Comparison of ENCODE assay signal across 8 mouse cellular contexts in genomic region chr9:44454132-44454890, GRCm38 (mm10). TPM values are rescaled to one million over a fixed set of nuclear protein-coding genes. Genes with fewer than 3 reads are reported as not detected.
A peak's percentile ranks its signal among the peaks of the same experiment; 100 is the strongest.
DNase-seq lines count a peak whose midpoint lies in the region; ATAC-seq lines count a peak whose summit lies in the region.

No protein-coding gene starts in this region.

- ATAC-seq in granulocyte monocyte progenitor cell, adult 5-6 weeks (replicated peaks; ENCODE audit: poor library complexity, severe bottlenecking) = peak; percentile 96
- peak; percentile 90 for ATAC-seq in intestine, embryonic 16.5 days

- no peak overlapping the region for H3K9ac ChIP-seq in intestine, embryonic 16.5 days (ENCODE audit: low read depth, low read length)

- no peak overlapping the region for H3K4me2 ChIP-seq in intestine, embryonic 16.5 days (ENCODE audit: low read depth, low read length)

- WGBS in intestine, embryonic 16.5 days = 10% methylated on average over 14 of the region's 14 CpGs
- WGBS in midbrain, embryonic 10.5 days = 9% methylated on average over 14 of the region's 14 CpGs

- no peaks in the 10 kb centered on the region for H3K9me3 ChIP-seq in intestine, embryonic 16.5 days (ENCODE audit: control insufficient read depth, low read length)
- no peaks in the 10 kb centered on the region for H3K9me3 ChIP-seq in midbrain, embryonic 10.5 days (replicated peaks)

- DNase-seq in adrenal gland, adult 8-10 months = peak; percentile 58
- DNase-seq in embryo, embryonic 11.5 days (ENCODE audit: low read depth, low spot score) = peak; percentile 76
- DNase-seq in left cerebral cortex, postnatal 36 days (ENCODE audit: low spot score in 2 of 2) = peak; percentile 80 to 81
- peak; percentile 84 for DNase-seq in midbrain, embryonic 10.5 days (ENCODE audit: low spot score)
- peak; percentile 62 to 75 for DNase-seq in right cerebral cortex, postnatal 36 days (ENCODE audit: low spot score in 2 of 2)
- peak; percentile 76 to 85 for DNase-seq in urinary bladder, postnatal 4 days (ENCODE audit: low spot score in 2 of 2)

- no peaks in the 10 kb centered on the region for H3K36me3 ChIP-seq in intestine, embryonic 16.5 days (ENCODE audit: control insufficient read depth, insufficient read depth, low read length)
- no peaks in the 10 kb centered on the region for H3K36me3 ChIP-seq in midbrain, embryonic 10.5 days

- intact Hi-C loops in left cerebral cortex, postnatal 36 days (cut with DNase I) = loop anchor here (1.0 to 10.0 kb wide), 4 partner anchors 25 to 198 kb away; partner anchors contain the start of gene Ddx6

- peaks cover 8% of the 10 kb centered on the region; the same call in 1 of the 2 replicates for H3K27me3 ChIP-seq in intestine, embryonic 16.5 days (replicated peaks; ENCODE audit: control insufficient read depth, insufficient read depth, low read length)
- peaks cover 39% of the 10 kb centered on the region for H3K27me3 ChIP-seq in midbrain, embryonic 10.5 days (ENCODE audit: low read depth, poor library complexity, severe bottlenecking)

- H3K4me3 ChIP-seq in intestine, embryonic 16.5 days (ENCODE audit: low read length) = no peak overlapping the region
- no peak overlapping the region for H3K4me3 ChIP-seq in midbrain, embryonic 10.5 days

- peaks cover 8% of the 10 kb centered on the region; the same call in 1 of the 2 replicates for H3K4me1 ChIP-seq in intestine, embryonic 16.5 days (ENCODE audit: control insufficient read depth, insufficient read depth, low read length)
- H3K4me1 ChIP-seq in midbrain, embryonic 10.5 days = peaks cover 43% of the 10 kb centered on the region

- no peak overlapping the region for H3K27ac ChIP-seq in intestine, embryonic 16.5 days (ENCODE audit: low read length)
- peak overlapping the region; percentile 46; the same call in 1 of the 2 replicates for H3K27ac ChIP-seq in midbrain, embryonic 10.5 days (replicated peaks)

RNA-seq across cellular contexts. Expression of gene Upk2, which starts 0.5 kb away (rescaled TPM):
- not detected for total RNA-seq in adrenal gland, adult 8-10 months (2022)
- total RNA-seq in granulocyte monocyte progenitor cell, adult 5-6 weeks (2014; fragmentation: Nextera tagmentation) = not detected in 2 replicates
- not detected in 2 replicates for total RNA-seq in granulocyte monocyte progenitor cell, adult 5-6 weeks (2017)
- 0.61 and 0.80 TPM in 2 replicates for polyA plus RNA-seq in intestine, embryonic 16.5 days (2015; fragmentation: Nextera tagmentation; extraction: Ambion mirVana)
- total RNA-seq in left cerebral cortex, postnatal 36 days (2021) = not detected
- polyA plus RNA-seq in midbrain, embryonic 10.5 days (2016; fragmentation: Nextera tagmentation; extraction: Ambion mirVana) = not detected in 2 replicates

RNA-seq across cellular contexts. Expression of gene Foxr1, which starts 13.4 kb away (rescaled TPM):
- total RNA-seq in adrenal gland, adult 8-10 months (2022) = not detected
- total RNA-seq in granulocyte monocyte progenitor cell, adult 5-6 weeks (2014; fragmentation: Nextera tagmentation) = not detected in 2 replicates
- not detected in 2 replicates for total RNA-seq in granulocyte monocyte progenitor cell, adult 5-6 weeks (2017)
- polyA plus RNA-seq in intestine, embryonic 16.5 days (2015; fragmentation: Nextera tagmentation; extraction: Ambion mirVana) = not detected in 2 replicates
- not detected for total RNA-seq in left cerebral cortex, postnatal 36 days (2021)
- polyA plus RNA-seq in midbrain, embryonic 10.5 days (2016; fragmentation: Nextera tagmentation; extraction: Ambion mirVana) = not detected in 2 replicates

RNA-seq across cellular contexts. Expression of gene Bcl9l, which starts 28.3 kb away (rescaled TPM):
- 10 to 100 TPM; 48.9 to 76.1 (median 66.7) TPM for total RNA-seq in adrenal gland, adult 8-10 months (2022)
- total RNA-seq in granulocyte monocyte progenitor cell, adult 5-6 weeks (2014; fragmentation: Nextera tagmentation) = 8.7 and 13.0 TPM in 2 replicates
- 1.6 and 2.6 TPM in 2 replicates for total RNA-seq in granulocyte monocyte progenitor cell, adult 5-6 weeks (2017)
- 5.1 and 5.9 TPM in 2 replicates for polyA plus RNA-seq in intestine, embryonic 16.5 days (2015; fragmentation: Nextera tagmentation; extraction: Ambion mirVana)
- 10 to 100 TPM; 58.1 to 70.0 TPM for total RNA-seq in left cerebral cortex, postnatal 36 days (2021)
- 3.9 and 4.7 TPM in 2 replicates for polyA plus RNA-seq in midbrain, embryonic 10.5 days (2016; fragmentation: Nextera tagmentation; extraction: Ambion mirVana)

RNA-seq across cellular contexts. Expression of gene Ccdc84, which starts 35.9 kb away (rescaled TPM):
- total RNA-seq in adrenal gland, adult 8-10 months (2022) = 10 to 100 TPM; 14.9 to 29.6 (median 25.7) TPM
- total RNA-seq in granulocyte monocyte progenitor cell, adult 5-6 weeks (2014; fragmentation: Nextera tagmentation) = 22.4 and 46.8 TPM in 2 replicates
- 22.5 and 45.1 TPM in 2 replicates for total RNA-seq in granulocyte monocyte progenitor cell, adult 5-6 weeks (2017)
- polyA plus RNA-seq in intestine, embryonic 16.5 days (2015; fragmentation: Nextera tagmentation; extraction: Ambion mirVana) = 23.3 and 25.9 TPM in 2 replicates
- 10 to 100 TPM; 17.6 to 20.7 TPM for total RNA-seq in left cerebral cortex, postnatal 36 days (2021)
- polyA plus RNA-seq in midbrain, embryonic 10.5 days (2016; fragmentation: Nextera tagmentation; extraction: Ambion mirVana) = 25.4 and 29.9 TPM in 2 replicates

RNA-seq across cellular contexts. Expression of gene Trappc4, which starts 46.9 kb away (rescaled TPM):
- 100 to 1,000 TPM in 2 of 4 experiments, 10 to 100 TPM in 2; 86.0 to 116 (median 98.3) TPM for total RNA-seq in adrenal gland, adult 8-10 months (2022)
- total RNA-seq in granulocyte monocyte progenitor cell, adult 5-6 weeks (2014; fragmentation: Nextera tagmentation) = 52.2 and 78.5 TPM in 2 replicates
- 37.7 and 39.6 TPM in 2 replicates for total RNA-seq in granulocyte monocyte progenitor cell, adult 5-6 weeks (2017)
- 110 and 122 TPM in 2 replicates for polyA plus RNA-seq in intestine, embryonic 16.5 days (2015; fragmentation: Nextera tagmentation; extraction: Ambion mirVana)
- 10 to 100 TPM; 67.0 to 69.5 TPM for total RNA-seq in left cerebral cortex, postnatal 36 days (2021)
- polyA plus RNA-seq in midbrain, embryonic 10.5 days (2016; fragmentation: Nextera tagmentation; extraction: Ambion mirVana) = 216 and 244 TPM in 2 replicates
